Mouse (Mus musculus): ENCODE measurements around the gene Arsb.

DNA sequence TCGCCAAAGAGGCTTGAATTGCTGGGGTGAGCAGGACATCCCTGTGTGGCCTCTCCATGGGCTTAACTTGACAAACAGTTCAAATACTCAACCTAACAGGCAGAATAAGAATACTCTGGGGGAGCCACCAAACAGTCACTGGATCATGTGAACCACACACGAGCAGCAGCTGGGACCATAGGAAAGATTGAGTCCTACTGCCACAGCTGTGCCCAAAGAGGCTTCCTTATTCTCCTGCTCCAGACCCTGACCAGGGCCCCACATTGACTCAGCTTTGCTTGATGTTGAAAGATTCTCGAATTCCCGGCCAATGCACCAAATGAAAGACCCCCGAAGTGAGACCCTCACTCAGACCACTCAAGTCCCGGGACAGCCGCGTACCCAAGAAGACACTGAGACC is 9.6 kb upstream of the Arsb start:
- TF ChIP-seq POLR2A (IDR thresholded peaks at IDR 0.05; ENCODE audit: borderline replicate concordance, extremely low read depth, low read depth, low read length): no peak
- TF ChIP-seq CTCF (IDR thresholded peaks at IDR 0.05; ENCODE audit: insufficient read depth, low read length): no peak
